Mouse (Mus musculus): ENCODE measurements around the gene Igfbp7.

DNA sequence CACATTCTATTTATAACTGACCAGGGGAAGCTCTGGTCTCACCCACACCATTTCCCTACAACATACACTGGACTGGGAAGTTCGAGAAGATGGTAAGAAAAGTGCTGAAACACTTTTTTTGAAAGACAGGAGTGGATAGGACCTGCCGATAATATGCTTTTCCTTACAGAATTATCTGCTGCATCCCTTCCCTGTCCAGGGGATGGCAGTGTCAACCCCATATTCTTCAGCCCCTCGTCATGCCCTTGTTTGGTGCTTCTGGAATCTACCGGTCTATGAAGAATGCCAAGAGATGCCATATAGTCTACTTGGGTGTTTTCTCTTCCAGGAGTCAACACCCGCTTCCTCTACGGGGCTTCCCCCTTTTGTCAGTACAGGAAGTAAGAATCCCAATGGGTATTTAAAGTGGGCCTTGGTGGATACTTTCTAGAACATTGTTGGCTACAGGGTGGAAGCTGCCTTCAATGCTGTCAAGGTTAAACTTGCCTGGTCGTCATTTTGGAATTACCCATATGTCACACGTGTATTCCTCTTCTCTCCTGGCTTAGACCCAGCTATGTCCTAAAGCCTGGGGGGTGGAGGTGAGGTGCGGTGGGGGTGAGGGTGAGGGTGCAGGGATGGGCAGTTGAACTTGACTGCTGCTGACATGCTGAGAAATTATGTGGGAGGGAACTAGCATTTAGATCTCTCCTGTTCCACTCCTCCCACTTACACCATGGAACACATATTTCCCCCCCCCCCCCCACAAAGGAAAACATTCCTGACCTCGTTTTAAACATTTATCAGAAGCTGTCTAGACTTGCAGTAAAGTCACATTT, 21.0 kb downstream of the Igfbp7 start:
- TF ChIP-seq GATA1 (IDR thresholded peaks at IDR 0.05; ENCODE audit: low read length) = no peak
- no peak for TF ChIP-seq TAL1 (IDR thresholded peaks at IDR 0.05; ENCODE audit: low read length)
